Mouse (Mus musculus): ENCODE measurements at regions not wholly inside any gene's neighbourhood (a gene's known extent, or its start where the extent isn't known, plus 50 kb on each side); places are given as distances from the start of the nearest gene placed in this dataset.

- in situ Hi-C loops (cut with MboI, MseI), result no loop called here
These were observed 199.5 kb upstream of the Rasgrp1 start for GRCm38 (mm10) chr2:117542298-117542697.

DNA sequence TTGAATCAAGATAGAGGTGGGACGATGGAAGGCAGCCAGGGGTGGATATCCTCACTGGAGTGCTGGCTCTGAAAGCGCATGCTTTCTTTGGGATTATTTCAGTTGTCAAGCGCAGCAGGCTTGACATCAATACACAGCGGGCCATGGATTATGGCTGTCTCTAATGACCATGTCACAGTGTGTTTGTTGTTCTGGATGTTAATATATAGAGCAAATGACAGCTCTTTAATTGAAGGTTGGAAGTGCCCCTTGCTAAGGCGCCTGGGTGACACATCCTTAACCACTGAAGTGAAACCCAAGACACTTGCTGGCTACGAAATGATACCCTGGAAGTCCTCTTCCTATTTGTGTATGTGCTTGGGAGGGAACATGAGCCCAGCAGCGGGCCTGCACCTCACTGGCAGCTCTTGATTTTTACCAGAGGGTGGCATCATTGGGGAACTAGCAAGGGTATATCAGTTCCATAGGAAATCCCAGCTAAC lies 200.5 kb upstream of the Rasgrp1 start:
- in situ Hi-C loops (cut with MboI, MseI), result no loop called here

- in situ Hi-C loops (cut with MboI, MseI), result no loop called here
These were observed 205.5 kb upstream of the Rasgrp1 start for GRCm38 (mm10) chr2:117548273-117548672.

DNA sequence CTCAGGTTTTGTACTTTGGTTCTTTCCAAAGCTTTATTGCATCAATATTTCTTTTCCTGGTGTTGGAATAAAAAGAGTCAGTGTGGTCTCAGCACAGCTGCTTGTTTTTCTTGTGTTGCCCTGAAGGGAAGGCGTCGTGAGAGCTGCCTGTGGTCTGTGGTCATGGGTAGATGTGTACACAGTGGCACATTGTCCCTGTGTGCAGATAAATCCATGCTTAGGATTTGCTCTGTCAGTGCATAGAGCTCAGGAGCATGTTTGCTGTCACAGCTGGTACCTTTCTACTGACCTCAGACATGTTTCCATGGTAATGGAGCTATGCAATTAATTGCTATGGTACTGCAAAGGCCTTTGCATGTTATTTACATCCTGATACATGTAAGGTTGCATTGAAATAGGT lies 213.5 kb upstream of the Rasgrp1 start:
- in situ Hi-C loops (cut with MboI, MseI), result no loop called here

- in situ Hi-C loops (cut with MboI, MseI), result no loop called here
These were observed 228.2 kb upstream of the Rasgrp1 start for GRCm38 (mm10) chr2:117570987-117571386.

GRCm38 (mm10) chr2:117587381-117587780 lies 244.6 kb upstream of the Rasgrp1 start:
- in situ Hi-C loops (cut with MboI, MseI), result no loop called here

GRCm38 (mm10) chr2:117595028-117595427 lies 252.2 kb upstream of the Rasgrp1 start:
- in situ Hi-C loops (cut with MboI, MseI), result no loop called here

GRCm38 (mm10) chr2:117597573-117597972 lies 254.8 kb upstream of the Rasgrp1 start:
- in situ Hi-C loops (cut with MboI, MseI), result no loop called here

GRCm38 (mm10) chr2:117614772-117615171 lies 272.0 kb upstream of the Rasgrp1 start:
- in situ Hi-C loops (cut with MboI, MseI), result no loop called here

GRCm38 (mm10) chr2:117618063-117618462 lies 275.3 kb upstream of the Rasgrp1 start:
- in situ Hi-C loops (cut with MboI, MseI), result no loop called here

- in situ Hi-C loops (cut with MboI, MseI), result no loop called here
These were observed 281.2 kb upstream of the Rasgrp1 start for GRCm38 (mm10) chr2:117623955-117624354.

DNA sequence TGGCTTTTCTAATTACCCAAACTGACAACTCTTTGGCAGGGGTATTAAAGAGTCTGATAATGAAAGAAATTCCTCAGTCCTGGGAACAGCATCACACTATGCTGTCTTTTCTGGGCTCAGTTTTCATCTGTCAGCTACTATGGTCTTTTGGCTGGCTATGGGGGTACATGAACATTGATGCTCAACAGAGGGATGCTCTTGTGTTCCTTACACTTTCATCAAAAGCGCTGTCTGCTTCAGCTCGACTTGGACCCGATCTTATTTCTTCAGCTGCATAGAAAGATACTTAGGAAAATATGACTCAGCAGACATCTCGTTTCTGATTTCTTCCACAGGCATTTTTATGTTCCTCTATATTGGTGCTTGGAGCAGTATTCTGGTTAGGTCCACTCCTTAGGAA lies 292.1 kb upstream of the Rasgrp1 start:
- in situ Hi-C loops (cut with MboI, MseI), result no loop called here

- in situ Hi-C loops (cut with MboI, MseI), result no loop called here
These were observed 294.6 kb upstream of the Rasgrp1 start for GRCm38 (mm10) chr2:117637397-117637796.

DNA sequence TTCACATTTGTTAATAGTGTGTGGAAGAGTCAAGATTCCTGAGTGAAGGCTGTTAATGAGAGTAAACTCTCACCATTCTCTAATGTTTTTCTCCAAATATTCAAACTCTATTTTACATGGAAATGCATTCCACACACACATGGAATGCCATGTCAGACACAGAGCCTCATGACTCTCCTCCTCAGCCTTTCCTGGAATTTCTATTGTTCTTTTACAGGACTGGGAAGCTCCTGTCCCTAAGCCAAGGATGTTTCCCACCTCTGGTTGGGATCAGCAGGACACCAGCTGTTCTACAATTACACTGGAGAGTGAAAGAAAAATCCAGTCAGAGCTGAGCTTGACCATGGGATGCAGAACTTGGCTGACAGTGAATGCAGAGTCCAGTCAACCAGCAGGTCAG lies 309.3 kb upstream of the Rasgrp1 start:
- in situ Hi-C loops (cut with MboI, MseI), result no loop called here

DNA sequence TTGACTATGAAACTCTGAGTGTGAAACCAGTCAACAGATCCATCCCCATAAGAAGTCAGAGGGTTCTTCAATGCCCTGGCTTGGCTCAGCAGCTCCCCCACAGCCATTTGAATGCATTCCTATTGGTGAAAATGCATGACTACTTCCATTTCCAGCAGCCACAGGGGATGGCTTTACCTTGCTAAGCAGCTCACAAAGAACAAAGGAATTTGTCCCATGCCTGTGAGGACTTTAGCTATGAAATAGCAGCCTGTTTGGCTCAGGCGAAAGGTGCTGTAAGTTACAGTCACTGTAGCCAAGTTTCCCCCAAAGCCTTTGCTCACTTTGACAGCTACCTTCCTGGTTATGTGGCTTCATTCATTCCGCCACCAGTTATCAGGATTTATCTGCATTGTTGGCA lies 309.8 kb upstream of the Rasgrp1 start:
- in situ Hi-C loops (cut with MboI, MseI), result no loop called here

DNA sequence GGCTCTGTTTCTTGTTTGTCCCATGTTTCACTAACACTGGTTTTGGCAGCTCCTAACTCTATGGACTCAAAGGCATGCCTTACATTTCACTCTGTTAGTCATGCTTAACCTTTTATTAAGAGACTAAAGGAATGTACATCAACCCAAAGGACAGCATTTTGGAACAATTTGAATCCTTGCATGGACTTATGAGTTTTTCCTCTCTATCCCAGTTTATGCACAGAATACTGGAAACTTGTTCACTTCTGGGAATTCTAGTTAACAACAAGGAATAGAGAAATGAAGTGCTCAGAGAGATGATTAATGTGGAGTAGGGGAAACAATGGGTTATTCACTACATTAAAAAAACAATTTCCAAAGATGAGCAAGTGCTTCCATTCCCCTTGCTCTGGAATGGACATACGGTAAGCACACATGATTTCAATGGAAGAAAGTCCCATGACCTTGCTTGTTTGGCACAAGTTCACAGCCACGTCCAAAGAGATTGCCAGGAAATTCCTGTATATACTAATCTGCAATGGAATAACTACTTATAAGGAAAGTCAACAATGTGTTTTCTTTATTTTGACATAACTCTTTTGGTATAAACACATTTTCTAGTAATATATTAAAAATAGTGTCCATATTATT lies 313.9 kb upstream of the Rasgrp1 start:
- in situ Hi-C loops (cut with MboI, MseI), result no loop called here

DNA sequence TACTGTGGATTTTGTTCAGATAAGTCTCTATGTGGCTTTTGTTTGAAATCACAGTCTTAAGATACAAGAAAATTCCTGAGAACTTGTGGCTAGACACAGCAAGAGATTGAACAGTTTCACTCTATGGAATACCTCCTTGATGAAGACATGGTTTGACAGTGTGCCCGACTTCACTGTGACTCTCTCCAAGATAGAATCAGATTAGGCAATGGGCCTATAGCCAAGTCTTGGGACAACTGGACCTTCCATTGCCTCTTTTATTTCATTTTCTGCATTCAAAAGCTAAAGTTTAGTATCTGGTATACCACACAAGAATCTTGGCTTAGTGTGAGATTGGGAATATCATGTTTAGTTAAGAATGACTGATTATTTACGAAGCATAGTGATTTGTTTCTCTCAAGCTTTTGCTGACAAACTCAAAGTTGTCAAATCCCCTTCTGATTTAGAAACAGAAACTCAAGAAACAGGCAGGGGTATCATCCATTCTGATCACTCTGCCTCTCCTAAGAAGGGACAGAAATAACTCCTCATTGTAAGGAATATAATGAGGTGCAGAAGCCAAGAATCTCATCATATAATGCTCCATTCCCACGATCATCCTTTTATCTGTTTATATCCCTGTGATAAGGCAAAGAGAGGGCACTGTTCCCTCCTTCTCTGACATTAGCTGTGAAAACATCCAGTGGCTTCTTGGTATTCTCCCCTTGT lies 317.6 kb upstream of the Rasgrp1 start:
- in situ Hi-C loops (cut with MboI, MseI), result no loop called here

GRCm38 (mm10) chr2:117662653-117663052 lies 319.9 kb upstream of the Rasgrp1 start:
- in situ Hi-C loops (cut with MboI, MseI), result no loop called here

DNA sequence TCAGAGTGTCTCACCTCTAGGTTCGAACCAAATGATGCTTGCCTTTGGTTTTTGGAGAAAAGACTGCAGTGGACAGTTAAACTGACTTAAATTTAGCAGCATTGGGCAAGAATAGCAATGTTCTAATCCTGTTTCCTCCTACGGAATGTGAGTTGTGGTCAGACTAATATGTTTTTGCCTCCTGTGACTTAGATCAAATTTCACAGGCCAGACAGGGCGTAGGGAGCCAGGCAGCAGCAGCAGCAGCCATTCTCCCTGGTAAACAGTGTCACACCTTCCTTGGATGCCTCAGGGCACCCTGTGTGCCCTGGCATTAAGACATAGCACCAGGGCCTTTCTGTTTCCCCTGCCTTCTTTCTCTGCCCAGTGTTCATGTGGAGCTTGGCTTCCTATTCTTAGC lies 323.7 kb upstream of the Rasgrp1 start:
- in situ Hi-C loops (cut with MboI, MseI), result no loop called here

- in situ Hi-C loops (cut with MboI, MseI), result no loop called here
These were observed 325.3 kb upstream of the Rasgrp1 start for GRCm38 (mm10) chr2:117668137-117668536.

DNA sequence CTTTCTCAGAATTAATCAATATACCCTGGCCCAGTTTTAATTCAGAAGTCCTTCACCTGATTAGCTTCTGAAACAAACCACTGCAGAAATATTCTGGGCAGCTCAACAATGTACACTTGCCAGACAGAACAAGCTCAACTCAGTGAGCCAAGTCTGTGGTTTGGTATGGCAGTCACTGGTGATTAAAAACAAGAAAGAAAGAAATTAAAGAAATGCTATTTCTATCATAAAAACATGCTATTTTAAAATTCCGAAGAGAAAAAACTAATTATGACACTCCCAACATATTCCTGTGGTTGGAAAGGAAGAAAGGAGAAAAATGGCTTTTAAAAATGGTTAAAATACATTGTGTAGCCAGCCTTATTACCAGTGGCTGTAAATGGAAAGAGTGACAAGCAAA lies 332.1 kb upstream of the Rasgrp1 start:
- in situ Hi-C loops (cut with MboI, MseI), result no loop called here

DNA sequence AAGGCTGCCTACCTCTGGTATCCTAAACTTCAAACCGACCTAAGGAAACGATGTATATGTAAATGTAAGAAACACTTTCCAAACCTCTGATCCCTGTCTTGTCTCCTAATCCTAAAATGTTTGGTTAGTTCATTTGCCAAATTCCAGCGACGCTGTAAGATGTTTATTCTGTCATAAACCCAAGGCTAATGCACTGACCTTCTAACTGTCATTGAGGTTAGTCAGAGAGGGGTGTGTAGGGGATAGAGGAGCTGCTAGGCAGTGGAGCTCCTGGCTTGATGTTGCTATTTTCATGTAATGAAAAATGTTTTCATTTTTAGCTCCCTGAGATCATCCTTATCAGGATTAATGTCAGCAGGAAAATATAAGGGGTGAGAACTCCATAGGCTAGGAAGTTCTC lies 335.8 kb upstream of the Rasgrp1 start:
- in situ Hi-C loops (cut with MboI, MseI), result no loop called here

DNA sequence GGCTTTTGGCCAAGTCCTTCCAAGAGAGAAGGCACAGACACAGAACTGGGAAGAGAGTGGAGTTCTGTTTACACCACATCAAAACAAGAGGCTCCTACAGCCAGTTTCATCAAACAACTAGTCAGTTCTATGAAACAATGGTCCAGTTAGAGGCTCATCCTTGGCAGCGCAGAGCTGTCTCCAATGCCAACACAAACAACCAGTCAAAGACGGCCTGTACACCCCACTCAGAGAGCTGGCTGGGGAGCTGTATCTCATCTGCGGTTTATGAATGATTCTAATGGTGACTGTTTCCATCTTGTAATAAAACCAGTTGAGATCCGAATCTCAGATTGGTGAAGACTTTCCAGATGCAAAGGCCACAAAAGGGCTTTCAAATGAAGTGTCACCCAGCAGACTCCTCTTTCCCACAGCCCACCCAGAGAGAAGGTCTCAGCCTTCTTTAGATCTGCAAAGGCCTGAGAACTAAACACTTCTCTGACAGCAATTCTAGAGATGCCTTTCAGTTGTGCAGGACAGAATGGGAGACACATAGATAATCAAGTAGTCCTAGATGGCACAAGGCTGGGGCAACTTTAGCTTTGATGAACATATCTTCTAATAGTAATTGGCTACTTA lies 343.1 kb upstream of the Rasgrp1 start:
- in situ Hi-C loops (cut with MboI, MseI), result loop anchor here (10.0 kb wide), 1 partner anchor 719 kb away; no protein-coding TSS in a partner anchor

Data from regulatory T cell (primary cell).